Mouse (Mus musculus) lung, embryonic 15.5 days (tissue): ENCODE measurements around the gene Lrrc52. TPM values are rescaled to one million over a fixed set of nuclear protein-coding genes. Genes with fewer than 3 reads are reported as not detected.

Experiments used
- ATAC-seq: fragments of 200-750 bp; cut with Nextera tagmentation; 2 replicates; pipeline ENCODE4 v1.8.0; 2017; ENCODE audit warnings: moderate number of reproducible peaks, borderline replicate concordance; ENCODE audit not compliant: low FRiP score, low TSS enrichment; ENCODE audit errors: extremely low read depth
- H3K27ac ChIP-seq: fragments of 300-500 bp; sonication (generic); 2 replicates; pipeline ENCODE4 v1.5.1; 2015; ENCODE audit warnings: moderate library complexity, mild to moderate bottlenecking, inconsistent platforms
- H3K27me3 ChIP-seq: fragments of 300-500 bp; sonication (generic); 2 replicates; pipeline ENCODE4 v1.6.1; 2015; ENCODE audit warnings: inconsistent platforms
- H3K36me3 ChIP-seq: fragments of 300-500 bp; sonication (generic); 2 replicates; pipeline ENCODE4 v1.6.1; 2015; ENCODE audit warnings: inconsistent platforms
- H3K4me1 ChIP-seq: fragments of 300-500 bp; sonication (generic); 2 replicates; pipeline ENCODE4 v1.6.1; 2015; ENCODE audit warnings: inconsistent platforms
- H3K4me2 ChIP-seq: fragments of 300-500 bp; sonication (generic); 2 replicates; pipeline ENCODE4 v1.6.1; 2015; ENCODE audit warnings: inconsistent platforms, mild to moderate bottlenecking, moderate library complexity
- H3K4me3 ChIP-seq: fragments of 300-500 bp; sonication (generic); 2 replicates; pipeline ENCODE4 v1.5.1; 2015; ENCODE audit warnings: mild to moderate bottlenecking, inconsistent platforms
- H3K9ac ChIP-seq: fragments of 300-500 bp; sonication (generic); 2 replicates; pipeline ENCODE4 v1.6.1; 2015; ENCODE audit warnings: inconsistent platforms
- H3K9me3 ChIP-seq: fragments of 300-500 bp; sonication (generic); 2 replicates; pipeline ENCODE4 v1.6.1; 2016; ENCODE audit warnings: inconsistent platforms
- WGBS: fragments of 180-500 bp; shearing (Covaris S2); methylation state at CpG from one replicate; pipeline ENCODE4 v1.1.7; 2015; 5-methylcytosine and 5-hydroxymethylcytosine counted together
- polyA plus RNA-seq: library from polyadenylated mRNA; unstranded; fragments of >200 nt; fragmentation: Nextera tagmentation; extraction: Ambion mirVana; gene quantifications from 2 replicates; pipeline ENCODE4 v1.2.1, GENCODE M21; 2015

Gene Lrrc52
- polyA plus RNA-seq, 1 experiment from 2014 or later = 0.42 TPM

GRCm38 (mm10) chr1:167467916-167468315, 1.3 kb upstream of the Lrrc52 start:
- no peaks in the 10 kb centered on the region for H3K36me3 ChIP-seq
- no peaks in the 10 kb centered on the region for H3K27me3 ChIP-seq
- H3K4me2 ChIP-seq = no peak overlapping the region
- H3K9me3 ChIP-seq = no peaks in the 10 kb centered on the region
- H3K4me1 ChIP-seq = peaks cover 12% of the 10 kb centered on the region
- ATAC-seq = no peak
- no peak overlapping the region for H3K27ac ChIP-seq
- WGBS = 32% methylated on average over 5 of the region's 5 CpGs
- H3K4me3 ChIP-seq = no peak overlapping the region
- H3K9ac ChIP-seq = no peak overlapping the region

- Histone ChIP-seq H3K27me3 (no peaks in the 10 kb centered on the region), H3K4me1 (no peaks in the 10 kb centered on the region), H3K27ac (no peak overlapping the region), H3K9ac (no peak overlapping the region), H3K9me3 (0 out of 2 replicates have a peak, but pooled peaks cover 3% of the 10 kb centered on the region), H3K36me3 (no peaks in the 10 kb centered on the region), H3K4me2 (no peak overlapping the region), H3K4me3 (no peak overlapping the region)
- WGBS = 62% methylated on average over 3 of the region's 3 CpGs
- no peak for ATAC-seq
Measured at GRCm38 (mm10) chr1:167457311-167457710, 9.3 kb downstream of the Lrrc52 start.

GRCm38 (mm10) chr1:167453048-167453447, 13.5 kb downstream of the Lrrc52 start:
- H3K9me3 ChIP-seq = 0 out of 2 replicates have a peak, but pooled peaks cover 3% of the 10 kb centered on the region
- no peak overlapping the region for H3K9ac ChIP-seq
- ATAC-seq = no peak
- H3K4me3 ChIP-seq = no peak overlapping the region
- WGBS = 76% methylated on average over 3 of the region's 3 CpGs
- H3K36me3 ChIP-seq = no peaks in the 10 kb centered on the region
- no peaks in the 10 kb centered on the region for H3K4me1 ChIP-seq
- no peaks in the 10 kb centered on the region for H3K27me3 ChIP-seq
- H3K4me2 ChIP-seq = no peak overlapping the region
- no peak overlapping the region for H3K27ac ChIP-seq

- Histone ChIP-seq H3K27me3 (no peaks in the 10 kb centered on the region), H3K9ac (no peak overlapping the region), H3K4me3 (no peak overlapping the region), H3K27ac (no peak overlapping the region), H3K4me2 (no peak overlapping the region), H3K4me1 (no peaks in the 10 kb centered on the region), H3K9me3 (0 out of 2 replicates have a peak, but pooled peaks cover 3% of the 10 kb centered on the region), H3K36me3 (no peaks in the 10 kb centered on the region)
- WGBS = 54% methylated on average over 6 of the region's 6 CpGs
- ATAC-seq = no peak
Measured at GRCm38 (mm10) chr1:167452456-167452855, 14.1 kb downstream of the Lrrc52 start.

- no peaks in the 10 kb centered on the region for H3K4me1 ChIP-seq
Measured at GRCm38 (mm10) chr1:167448598-167448997, 18.0 kb downstream of the Lrrc52 start.

GRCm38 (mm10) chr1:167448088-167448487, 18.5 kb downstream of the Lrrc52 start:
- Histone ChIP-seq H3K4me2 (no peak overlapping the region), H3K9ac (no peak overlapping the region), H3K4me3 (no peak overlapping the region), H3K27me3 (no peaks in the 10 kb centered on the region), H3K36me3 (no peaks in the 10 kb centered on the region), H3K4me1 (no peaks in the 10 kb centered on the region), H3K27ac (no peak overlapping the region), H3K9me3 (no peaks in the 10 kb centered on the region)
- ATAC-seq = no peak
- 47% methylated on average over 6 of the region's 6 CpGs for WGBS

More at GRCm38 (mm10) chr1:167448598-167448997, 18.0 kb downstream of the Lrrc52 start:
- Histone ChIP-seq H3K4me2 (no peak overlapping the region), H3K27me3 (no peaks in the 10 kb centered on the region), H3K9ac (no peak overlapping the region), H3K36me3 (no peaks in the 10 kb centered on the region), H3K4me3 (no peak overlapping the region), H3K27ac (no peak overlapping the region), H3K9me3 (no peaks in the 10 kb centered on the region)
- 40% methylated on average over 7 of the region's 7 CpGs for WGBS
- ATAC-seq = no peak

- ATAC-seq = no peak
- Histone ChIP-seq H3K9ac (no peak overlapping the region), H3K9me3 (no peaks in the 10 kb centered on the region), H3K27ac (no peak overlapping the region), H3K36me3 (no peaks in the 10 kb centered on the region), H3K4me1 (no peaks in the 10 kb centered on the region), H3K4me2 (no peak overlapping the region), H3K27me3 (no peaks in the 10 kb centered on the region), H3K4me3 (no peak overlapping the region)
- WGBS = 81% methylated on average over 6 of the region's 6 CpGs
Measured at GRCm38 (mm10) chr1:167446516-167446915, 20.1 kb downstream of the Lrrc52 start.

GRCm38 (mm10) chr1:167445167-167445566, 21.4 kb downstream of the Lrrc52 start:
- no peaks in the 10 kb centered on the region for H3K4me1 ChIP-seq
- no peaks in the 10 kb centered on the region for H3K27me3 ChIP-seq
- H3K4me3 ChIP-seq = no peak overlapping the region
- H3K4me2 ChIP-seq = no peak overlapping the region
- no peak overlapping the region for H3K9ac ChIP-seq
- H3K36me3 ChIP-seq = no peaks in the 10 kb centered on the region
- no peaks in the 10 kb centered on the region for H3K9me3 ChIP-seq
- ATAC-seq = no peak
- H3K27ac ChIP-seq = no peak overlapping the region
- 69% methylated on average over 4 of the region's 4 CpGs for WGBS

GRCm38 (mm10) chr1:167438231-167438885, 28.2 kb downstream of the Lrrc52 start:
- Histone ChIP-seq H3K4me2 (no peak overlapping the region), H3K9me3 (no peaks in the 10 kb centered on the region), H3K27ac (no peak overlapping the region), H3K9ac (no peak overlapping the region), H3K27me3 (no peaks in the 10 kb centered on the region), H3K4me1 (0 out of 2 replicates have a peak, but pooled peaks cover 4% of the 10 kb centered on the region), H3K36me3 (no peaks in the 10 kb centered on the region), H3K4me3 (no peak overlapping the region)
- 68% methylated on average over 9 of the region's 9 CpGs for WGBS
- no peak for ATAC-seq

- Histone ChIP-seq H3K9ac (no peak overlapping the region), H3K4me3 (no peak overlapping the region), H3K4me1 (0 out of 2 replicates have a peak, but pooled peaks cover 4% of the 10 kb centered on the region), H3K4me2 (no peak overlapping the region), H3K36me3 (no peaks in the 10 kb centered on the region), H3K9me3 (no peaks in the 10 kb centered on the region), H3K27ac (no peak overlapping the region), H3K27me3 (no peaks in the 10 kb centered on the region)
- ATAC-seq = no peak
- WGBS = 63% methylated on average over 7 of the region's 7 CpGs
Measured at GRCm38 (mm10) chr1:167437091-167437490, 29.5 kb downstream of the Lrrc52 start.

- H3K36me3 ChIP-seq = no peaks in the 10 kb centered on the region
- H3K4me2 ChIP-seq = no peak overlapping the region
- no peak overlapping the region for H3K4me3 ChIP-seq
- H3K27ac ChIP-seq = no peak overlapping the region
- 73% methylated on average over 7 of the region's 7 CpGs for WGBS
- no peaks in the 10 kb centered on the region for H3K27me3 ChIP-seq
- peaks cover 7% of the 10 kb centered on the region; the same call in 1 of the 2 replicates for H3K4me1 ChIP-seq
- H3K9ac ChIP-seq = no peak overlapping the region
- H3K9me3 ChIP-seq = no peaks in the 10 kb centered on the region
- no peak for ATAC-seq
Measured at GRCm38 (mm10) chr1:167436186-167436975, 30.2 kb downstream of the Lrrc52 start.

- no peak overlapping the region for H3K4me2 ChIP-seq
- ATAC-seq = no peak
- H3K36me3 ChIP-seq = no peaks in the 10 kb centered on the region
- no peaks in the 10 kb centered on the region for H3K9me3 ChIP-seq
- no peaks in the 10 kb centered on the region for H3K27me3 ChIP-seq
- 86% methylated on average over 4 of the region's 4 CpGs for WGBS
- H3K4me3 ChIP-seq = no peak overlapping the region
- peaks cover 11% of the 10 kb centered on the region; the same call in 1 of the 2 replicates for H3K4me1 ChIP-seq
- no peak overlapping the region for H3K27ac ChIP-seq
- H3K9ac ChIP-seq = no peak overlapping the region
Measured at GRCm38 (mm10) chr1:167434931-167435330, 31.6 kb downstream of the Lrrc52 start.
